Mouse (Mus musculus): ENCODE data around the gene Kctd14.

DNA sequence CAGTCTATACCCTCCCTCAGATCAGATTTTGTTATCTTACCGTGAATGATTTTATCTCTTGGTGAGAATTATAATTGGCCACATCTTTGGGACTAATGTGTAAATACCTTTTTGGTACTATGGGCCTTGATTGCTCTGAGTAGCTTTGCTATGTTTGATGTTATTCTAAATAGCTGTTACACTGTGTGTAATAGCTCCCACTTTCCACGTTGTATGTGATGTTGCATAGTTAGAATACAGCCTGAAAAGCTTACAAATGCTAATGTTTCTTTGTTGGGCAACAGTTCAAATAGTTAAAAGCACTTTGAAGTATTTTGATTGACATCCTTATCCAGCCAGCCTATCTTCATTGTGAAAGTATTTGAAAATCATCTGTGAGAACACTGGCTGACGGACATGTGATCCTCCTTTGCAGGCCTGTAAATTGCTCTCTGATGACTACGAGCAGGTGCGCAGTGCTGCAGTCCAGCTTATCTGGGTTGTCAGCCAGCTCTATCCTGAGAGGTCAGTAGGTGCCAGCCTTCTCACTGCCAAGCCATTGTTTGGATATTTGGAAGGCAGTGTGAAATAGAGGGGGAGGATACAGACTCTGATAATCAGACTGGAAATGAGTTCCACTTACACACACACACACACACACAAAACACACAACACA is 49.6 kb downstream of the Kctd14 start:
- TF ChIP-seq POLR2A (IDR thresholded peaks at IDR 0.05; ENCODE audit: low read depth, low read length) (no peak), CTCF (IDR thresholded peaks at IDR 0.05; ENCODE audit: borderline replicate concordance, insufficient read depth, low read length) (no peak)

Data from embryonic fibroblast, embryonic 13.5 days (primary cell).